Mouse (Mus musculus) ES-Bruce4 (cell line): ENCODE measurements at regions not wholly inside any gene's neighbourhood (a gene's known extent, or its start where the extent isn't known, plus 50 kb on each side); places are given as distances from the start of the nearest gene placed in this dataset.

Experiments used
- H3K27ac ChIP-seq: 2 replicates; pipeline ENCODE4 v1.5.1; 2012; ENCODE audit warnings: low read length, inconsistent platforms; ENCODE audit not compliant: insufficient read depth
- H3K27me3 ChIP-seq: 2 replicates; pipeline ENCODE4 v1.6.1; 2012; ENCODE audit warnings: mild to moderate bottlenecking, low read length, inconsistent platforms; ENCODE audit not compliant: control insufficient read depth, poor library complexity, insufficient read depth, severe bottlenecking
- H3K36me3 ChIP-seq: 2 replicates; pipeline ENCODE4 v1.6.1; 2012; ENCODE audit warnings: inconsistent platforms, mild to moderate bottlenecking, low read length, moderate library complexity; ENCODE audit not compliant: control insufficient read depth, poor library complexity, insufficient read depth, severe bottlenecking
- H3K4me1 ChIP-seq: one replicate; pipeline ENCODE4 v1.8.1; 2011; ENCODE audit warnings: low read length; ENCODE audit not compliant: control insufficient read depth, insufficient read depth
- H3K4me3 ChIP-seq: 2 replicates; pipeline ENCODE4 v1.5.1; 2011; ENCODE audit warnings: low read depth, mild to moderate bottlenecking, low read length
- H3K9ac ChIP-seq: 2 replicates; pipeline ENCODE4 v1.6.1; 2012; ENCODE audit warnings: low read depth, mild to moderate bottlenecking, inconsistent platforms; ENCODE audit not compliant: poor library complexity, severe bottlenecking
- H3K9me3 ChIP-seq: replicated peaks from 2 replicates; pipeline ENCODE4 v1.6.1; 2012; ENCODE audit warnings: mild to moderate bottlenecking, low read length, inconsistent platforms; ENCODE audit not compliant: control insufficient read depth, poor library complexity, insufficient read depth, severe bottlenecking
- CTCF ChIP-seq: IDR thresholded peaks from one replicate; pipeline ENCODE4 v1.8.1; 2011; ENCODE audit warnings: low read depth, low read length
- EP300 ChIP-seq: IDR thresholded peaks from 2 replicates; pipeline ENCODE4 v1.6.1; 2011; ENCODE audit warnings: low read depth, low read length; ENCODE audit not compliant: insufficient read depth
- POLR2A ChIP-seq: IDR thresholded peaks from one replicate; pipeline ENCODE4 v1.8.1; 2011; ENCODE audit warnings: low read length; ENCODE audit not compliant: insufficient read depth

- no peaks in the 10 kb centered on the region for H3K4me1 ChIP-seq
- H3K36me3 ChIP-seq, result no peaks in the 10 kb centered on the region
- TF ChIP-seq POLR2A (no peak), CTCF (no peak), EP300 (no peak)
- H3K27me3 ChIP-seq, result no peaks in the 10 kb centered on the region
- no peaks in the 10 kb centered on the region for H3K9me3 ChIP-seq
- H3K27ac ChIP-seq, result no peak overlapping the region
- H3K9ac ChIP-seq, result no peak overlapping the region
- H3K4me3 ChIP-seq, result no peak overlapping the region
Observed at GRCm38 (mm10) chr7:82990708-82991107, 123.6 kb downstream of the Mex3b start.

GRCm38 (mm10) chr7:82993136-82993535, 126.0 kb downstream of the Mex3b start:
- no peaks in the 10 kb centered on the region for H3K36me3 ChIP-seq
- H3K9ac ChIP-seq, result no peak overlapping the region
- no peaks in the 10 kb centered on the region for H3K4me1 ChIP-seq
- TF ChIP-seq CTCF, result no peak
- TF ChIP-seq POLR2A, result no peak
- no peak for TF ChIP-seq EP300
- no peak overlapping the region for H3K27ac ChIP-seq
- H3K4me3 ChIP-seq, result no peak overlapping the region
- no peaks in the 10 kb centered on the region for H3K9me3 ChIP-seq
- no peaks in the 10 kb centered on the region for H3K27me3 ChIP-seq

GRCm38 (mm10) chr7:82998848-82999247, 131.7 kb downstream of the Mex3b start:
- no peaks in the 10 kb centered on the region for H3K36me3 ChIP-seq
- TF ChIP-seq POLR2A (no peak), EP300 (no peak), CTCF (no peak)
- H3K4me3 ChIP-seq, result no peak overlapping the region
- H3K9me3 ChIP-seq, result no peaks in the 10 kb centered on the region
- H3K27me3 ChIP-seq, result no peaks in the 10 kb centered on the region
- H3K9ac ChIP-seq, result no peak overlapping the region
- no peak overlapping the region for H3K27ac ChIP-seq
- H3K4me1 ChIP-seq, result no peaks in the 10 kb centered on the region

GRCm38 (mm10) chr7:83007540-83007939, 140.4 kb downstream of the Mex3b start:
- Histone ChIP-seq H3K27me3 (no peaks in the 10 kb centered on the region), H3K36me3 (no peaks in the 10 kb centered on the region), H3K9ac (no peak overlapping the region), H3K4me3 (no peak overlapping the region), H3K9me3 (no peaks in the 10 kb centered on the region), H3K27ac (no peak overlapping the region), H3K4me1 (no peaks in the 10 kb centered on the region)
- TF ChIP-seq CTCF (no peak), POLR2A (no peak), EP300 (no peak)

GRCm38 (mm10) chr7:83012145-83012544, 145.0 kb downstream of the Mex3b start:
- H3K27ac ChIP-seq, result no peak overlapping the region
- TF ChIP-seq EP300 (no peak), CTCF (no peak)
- H3K4me3 ChIP-seq, result no peak overlapping the region

GRCm38 (mm10) chr7:83014725-83015690, 147.9 kb downstream of the Mex3b start:
- Histone ChIP-seq H3K4me1 (no peaks in the 10 kb centered on the region), H3K36me3 (no peaks in the 10 kb centered on the region), H3K9ac (no peak overlapping the region), H3K27me3 (no peaks in the 10 kb centered on the region), H3K27ac (no peak overlapping the region), H3K4me3 (no peak overlapping the region), H3K9me3 (no peaks in the 10 kb centered on the region)
- no peak for TF ChIP-seq EP300
- TF ChIP-seq CTCF, result no peak
- TF ChIP-seq POLR2A, result no peak

More at GRCm38 (mm10) chr7:83012145-83012544, 145.0 kb downstream of the Mex3b start:
- Histone ChIP-seq H3K9me3 (no peaks in the 10 kb centered on the region), H3K27me3 (no peaks in the 10 kb centered on the region), H3K4me1 (no peaks in the 10 kb centered on the region), H3K9ac (no peak overlapping the region), H3K36me3 (no peaks in the 10 kb centered on the region)
